In genomic region chr2:71269332-71269731, GRCm38 (mm10) we compare ENCODE assay signal across 21 mouse cellular contexts.
"Had no signal": no experiment of that assay in that cellular context is flagged by ENCODE, and none has a peak within 500 bp of the region (broad histone marks: within the 10 kb centered on the region; RNA-seq: fewer than 3 reads in every experiment).

No protein-coding gene starts in this region.

- DNase-seq: kidney, adult 18-20 months; kidney, adult 9 months; kidney, postnatal 14 days; kidney, postnatal 4 days; layer of hippocampus, adult 9-11 months; lung, adult 2 months; lung, postnatal 14 days; lung, postnatal 4 days; retina, postnatal 1 day; right cerebral cortex, postnatal 25 days; spleen, adult 18-20 months; thymus, adult 18-20 months; thymus, postnatal 36 days had no signal

- H3K27ac ChIP-seq: limb, embryonic 10.5 days; limb, embryonic 13.5 days; midbrain, embryonic 12.5 days; neural tube, embryonic 13.5 days; stomach, embryonic 15.5 days had no signal

- H3K27me3 ChIP-seq: limb, embryonic 13.5 days; midbrain, embryonic 12.5 days; neural tube, embryonic 13.5 days; stomach, embryonic 15.5 days had no signal

- H3K9me3 ChIP-seq: limb, embryonic 10.5 days; limb, embryonic 13.5 days; midbrain, embryonic 12.5 days; neural tube, embryonic 13.5 days; stomach, embryonic 15.5 days had no signal

- H3K4me2 ChIP-seq: limb, embryonic 13.5 days; midbrain, embryonic 12.5 days; neural tube, embryonic 13.5 days; stomach, embryonic 15.5 days had no signal

- H3K4me3 ChIP-seq: limb, embryonic 10.5 days; limb, embryonic 13.5 days; midbrain, embryonic 12.5 days; myocyte; neural tube, embryonic 13.5 days; stomach, embryonic 15.5 days had no signal

- H3K4me1 ChIP-seq: limb, embryonic 10.5 days; midbrain, embryonic 12.5 days; neural tube, embryonic 13.5 days; stomach, embryonic 15.5 days had no signal

- H3K9ac ChIP-seq: limb, embryonic 13.5 days; midbrain, embryonic 12.5 days; neural tube, embryonic 13.5 days; stomach, embryonic 15.5 days had no signal

- ATAC-seq: intestine, embryonic 16.5 days; midbrain, embryonic 16.5 days had no signal
